Mouse (Mus musculus): ENCODE data around the gene Banf1.

DNA sequence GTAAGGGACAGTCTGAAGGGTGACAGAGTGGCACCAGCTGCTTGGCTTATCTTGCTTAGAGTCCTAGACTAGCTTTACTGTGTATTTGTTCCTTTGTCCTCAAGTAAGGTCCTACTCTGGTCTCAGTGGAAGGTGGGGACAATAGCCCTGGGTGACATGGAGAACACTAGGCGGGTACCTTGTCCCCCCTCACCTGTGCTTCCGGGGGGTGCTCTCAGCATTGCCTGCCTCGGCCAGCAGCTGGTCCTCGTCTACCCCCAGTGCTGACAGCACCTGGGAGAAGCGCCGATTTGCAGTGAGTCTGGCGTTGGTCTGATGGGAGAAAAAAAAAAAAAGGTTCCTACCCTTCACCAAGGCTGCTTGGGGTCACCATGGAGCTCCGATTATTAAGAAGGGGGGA lies 23.4 kb upstream of the Banf1 start:
- TF ChIP-seq CTCF (IDR thresholded peaks at IDR 0.05; ENCODE audit: control insufficient read depth, insufficient read depth, insufficient replicate concordance, low read depth, low read length) (no peak), POLR2A (IDR thresholded peaks at IDR 0.05; ENCODE audit: control insufficient read depth, low read depth, low read length) (no peak)

Data from testis, adult 2 months (tissue).